Mouse (Mus musculus) lung, embryonic 15.5 days (tissue): ENCODE measurements at regions not wholly inside any gene's neighbourhood (a gene's known extent, or its start where the extent isn't known, plus 50 kb on each side); places are given as distances from the start of the nearest gene placed in this dataset.

Source experiments
- ATAC-seq: fragments of 200-750 bp; cut with Nextera tagmentation; 2 replicates; pipeline ENCODE4 v1.8.0; 2017; ENCODE audit warnings: moderate number of reproducible peaks, borderline replicate concordance; ENCODE audit not compliant: low FRiP score, low TSS enrichment; ENCODE audit errors: extremely low read depth
- H3K27ac ChIP-seq: fragments of 300-500 bp; sonication (generic); 2 replicates; pipeline ENCODE4 v1.5.1; 2015; ENCODE audit warnings: moderate library complexity, mild to moderate bottlenecking, inconsistent platforms
- H3K27me3 ChIP-seq: fragments of 300-500 bp; sonication (generic); 2 replicates; pipeline ENCODE4 v1.6.1; 2015; ENCODE audit warnings: inconsistent platforms
- H3K36me3 ChIP-seq: fragments of 300-500 bp; sonication (generic); 2 replicates; pipeline ENCODE4 v1.6.1; 2015; ENCODE audit warnings: inconsistent platforms
- H3K4me1 ChIP-seq: fragments of 300-500 bp; sonication (generic); 2 replicates; pipeline ENCODE4 v1.6.1; 2015; ENCODE audit warnings: inconsistent platforms
- H3K4me2 ChIP-seq: fragments of 300-500 bp; sonication (generic); 2 replicates; pipeline ENCODE4 v1.6.1; 2015; ENCODE audit warnings: inconsistent platforms, mild to moderate bottlenecking, moderate library complexity
- H3K4me3 ChIP-seq: fragments of 300-500 bp; sonication (generic); 2 replicates; pipeline ENCODE4 v1.5.1; 2015; ENCODE audit warnings: mild to moderate bottlenecking, inconsistent platforms
- H3K9ac ChIP-seq: fragments of 300-500 bp; sonication (generic); 2 replicates; pipeline ENCODE4 v1.6.1; 2015; ENCODE audit warnings: inconsistent platforms
- H3K9me3 ChIP-seq: fragments of 300-500 bp; sonication (generic); 2 replicates; pipeline ENCODE4 v1.6.1; 2016; ENCODE audit warnings: inconsistent platforms
- WGBS: fragments of 180-500 bp; shearing (Covaris S2); methylation state at CpG from one replicate; pipeline ENCODE4 v1.1.7; 2015; 5-methylcytosine and 5-hydroxymethylcytosine counted together

GRCm38 (mm10) chr14:25206855-25207254 lies 252.1 kb upstream of the Zmiz1 start:
- ATAC-seq: no peak
- no peak overlapping the region for H3K27ac ChIP-seq
- H3K27me3 ChIP-seq: no peaks in the 10 kb centered on the region
- H3K4me2 ChIP-seq: no peak overlapping the region
- peaks cover 41% of the 10 kb centered on the region for H3K4me1 ChIP-seq
- H3K9me3 ChIP-seq: no peaks in the 10 kb centered on the region
- WGBS: 69% methylated on average over 4 of the region's 4 CpGs
- H3K9ac ChIP-seq: no peak overlapping the region
- no peak overlapping the region for H3K4me3 ChIP-seq
- no peaks in the 10 kb centered on the region for H3K36me3 ChIP-seq

GRCm38 (mm10) chr14:25207422-25207821 lies 251.6 kb upstream of the Zmiz1 start:
- Histone ChIP-seq H3K27ac (no peak overlapping the region), H3K36me3 (no peaks in the 10 kb centered on the region), H3K4me1 (peaks cover 35% of the 10 kb centered on the region), H3K9me3 (no peaks in the 10 kb centered on the region), H3K4me2 (no peak overlapping the region), H3K9ac (no peak overlapping the region), H3K4me3 (no peak overlapping the region), H3K27me3 (no peaks in the 10 kb centered on the region)
- no peak for ATAC-seq
- 64% methylated on average over 5 of the region's 5 CpGs for WGBS

- H3K27ac ChIP-seq: no peak overlapping the region
- peaks cover 35% of the 10 kb centered on the region for H3K4me1 ChIP-seq
- ATAC-seq: peak; percentile 49
These were observed 250.5 kb upstream of the Zmiz1 start for GRCm38 (mm10) chr14:25208221-25209056.

GRCm38 (mm10) chr14:25213056-25213455 lies 245.9 kb upstream of the Zmiz1 start:
- Histone ChIP-seq H3K9ac (no peak overlapping the region), H3K4me1 (peaks cover 22% of the 10 kb centered on the region), H3K4me2 (no peak overlapping the region), H3K9me3 (no peaks in the 10 kb centered on the region), H3K36me3 (no peaks in the 10 kb centered on the region), H3K27me3 (no peaks in the 10 kb centered on the region), H3K27ac (no peak overlapping the region), H3K4me3 (no peak overlapping the region)
- WGBS: 62% methylated on average over 6 of the region's 6 CpGs
- no peak for ATAC-seq

More at GRCm38 (mm10) chr14:25208221-25209056, 250.5 kb upstream of the Zmiz1 start:
- Histone ChIP-seq H3K4me3 (no peak overlapping the region), H3K27me3 (no peaks in the 10 kb centered on the region), H3K36me3 (no peaks in the 10 kb centered on the region), H3K9ac (no peak overlapping the region), H3K9me3 (no peaks in the 10 kb centered on the region), H3K4me2 (no peak overlapping the region)
- WGBS: 31% methylated on average over 9 of the region's 9 CpGs

GRCm38 (mm10) chr14:25223091-25223490 lies 235.9 kb upstream of the Zmiz1 start:
- no peak overlapping the region for H3K9ac ChIP-seq
- H3K27ac ChIP-seq: no peak overlapping the region
- no peak overlapping the region for H3K4me2 ChIP-seq
- 39% methylated on average over 1 of the region's 1 CpGs for WGBS
- peaks cover 27% of the 10 kb centered on the region for H3K4me1 ChIP-seq
- ATAC-seq: no peak
- H3K27me3 ChIP-seq: no peaks in the 10 kb centered on the region
- no peaks in the 10 kb centered on the region for H3K36me3 ChIP-seq
- H3K4me3 ChIP-seq: no peak overlapping the region
- H3K9me3 ChIP-seq: no peaks in the 10 kb centered on the region

- Histone ChIP-seq H3K4me1 (peaks cover 44% of the 10 kb centered on the region), H3K27me3 (no peaks in the 10 kb centered on the region), H3K9me3 (no peaks in the 10 kb centered on the region), H3K36me3 (no peaks in the 10 kb centered on the region), H3K4me3 (no peak overlapping the region), H3K27ac (peak overlapping the region; percentile 94; the same call in 1 of the 2 replicates), H3K4me2 (no peak overlapping the region), H3K9ac (no peak overlapping the region)
- 36% methylated on average over 3 of the region's 3 CpGs for WGBS
- no peak for ATAC-seq
These were observed 233.8 kb upstream of the Zmiz1 start for GRCm38 (mm10) chr14:25225214-25225613.

- Histone ChIP-seq H3K9ac (peak overlapping the region; percentile 20), H3K4me2 (peak overlapping the region; percentile 47), H3K36me3 (no peaks in the 10 kb centered on the region), H3K27ac (peak overlapping the region; percentile 94), H3K27me3 (no peaks in the 10 kb centered on the region), H3K4me3 (peak overlapping the region; percentile 15; the same call in 1 of the 2 replicates), H3K4me1 (peaks cover 44% of the 10 kb centered on the region), H3K9me3 (no peaks in the 10 kb centered on the region)
- peak; percentile 89 for ATAC-seq
- WGBS: 11% methylated on average over 11 of the region's 11 CpGs
These were observed 232.7 kb upstream of the Zmiz1 start for GRCm38 (mm10) chr14:25226155-25226839.

GRCm38 (mm10) chr14:25226840-25227506 lies 232.0 kb upstream of the Zmiz1 start:
- WGBS: 34% methylated on average over 7 of the region's 7 CpGs
- H3K4me2 ChIP-seq: peak overlapping the region; percentile 47
- H3K9ac ChIP-seq: no peak overlapping the region
- H3K27ac ChIP-seq: peak overlapping the region; percentile 94
- no peak for ATAC-seq
- H3K36me3 ChIP-seq: no peaks in the 10 kb centered on the region
- H3K9me3 ChIP-seq: no peaks in the 10 kb centered on the region
- peaks cover 46% of the 10 kb centered on the region for H3K4me1 ChIP-seq
- H3K27me3 ChIP-seq: no peaks in the 10 kb centered on the region
- peak overlapping the region; percentile 15; the same call in 1 of the 2 replicates for H3K4me3 ChIP-seq

- H3K9ac ChIP-seq: no peak overlapping the region
- no peaks in the 10 kb centered on the region for H3K36me3 ChIP-seq
- ATAC-seq: no peak
- H3K27me3 ChIP-seq: no peaks in the 10 kb centered on the region
- no peak overlapping the region for H3K4me3 ChIP-seq
- peaks cover 46% of the 10 kb centered on the region for H3K4me1 ChIP-seq
- H3K4me2 ChIP-seq: no peak overlapping the region
- H3K9me3 ChIP-seq: no peaks in the 10 kb centered on the region
- WGBS: 61% methylated on average over 13 of the region's 13 CpGs
- H3K27ac ChIP-seq: peak overlapping the region; percentile 94
These were observed 230.5 kb upstream of the Zmiz1 start for GRCm38 (mm10) chr14:25228321-25229047.

- Histone ChIP-seq H3K27me3 (no peaks in the 10 kb centered on the region), H3K4me2 (no peak overlapping the region), H3K4me1 (peaks cover 51% of the 10 kb centered on the region), H3K36me3 (no peaks in the 10 kb centered on the region), H3K9ac (no peak overlapping the region), H3K9me3 (no peaks in the 10 kb centered on the region), H3K4me3 (no peak overlapping the region), H3K27ac (peak overlapping the region; percentile 94)
- no peak for ATAC-seq
- 14% methylated on average over 6 of the region's 6 CpGs for WGBS
These were observed 229.4 kb upstream of the Zmiz1 start for GRCm38 (mm10) chr14:25229569-25229968.

GRCm38 (mm10) chr14:25231881-25232280 lies 227.1 kb upstream of the Zmiz1 start:
- H3K27ac ChIP-seq: peak overlapping the region; percentile 49; the same call in 1 of the 2 replicates

More at GRCm38 (mm10) chr14:25231881-25232280, 227.1 kb upstream of the Zmiz1 start:
- no peaks in the 10 kb centered on the region for H3K9me3 ChIP-seq
- 27% methylated on average over 1 of the region's 1 CpGs for WGBS
- no peaks in the 10 kb centered on the region for H3K36me3 ChIP-seq
- H3K4me3 ChIP-seq: no peak overlapping the region
- H3K4me1 ChIP-seq: peaks cover 36% of the 10 kb centered on the region
- H3K27me3 ChIP-seq: no peaks in the 10 kb centered on the region
- no peak overlapping the region for H3K9ac ChIP-seq
- peak; percentile 68 for ATAC-seq
- no peak overlapping the region for H3K4me2 ChIP-seq
